Mouse (Mus musculus) megakaryocyte, embryonic 14.5 days (primary cell): ENCODE measurements around the gene Cldn14. TPM values are rescaled to one million over a fixed set of nuclear protein-coding genes. Genes with fewer than 3 reads are reported as not detected.

ENCODE experiments used
- H3K27me3 ChIP-seq: replicated peaks from 2 replicates; pipeline ENCODE3; 2012; ENCODE audit warnings: inconsistent platforms
- H3K36me3 ChIP-seq: replicated peaks from 2 replicates; pipeline ENCODE3; 2012; ENCODE audit warnings: low read length, inconsistent platforms, mixed read lengths
- H3K4me1 ChIP-seq: 2 replicates; pipeline ENCODE4 v1.6.1; 2012; ENCODE audit warnings: inconsistent platforms
- H3K4me3 ChIP-seq: replicated peaks from 2 replicates; pipeline ENCODE3; 2012; ENCODE audit warnings: moderate library complexity, mild to moderate bottlenecking, inconsistent platforms
- H3K9me3 ChIP-seq: 2 replicates; pipeline ENCODE4 v1.6.1; 2012; ENCODE audit warnings: inconsistent platforms
- FLI1 ChIP-seq: IDR thresholded peaks from 2 replicates; pipeline ENCODE4 v1.6.1; 2012; ENCODE audit warnings: low read length, inconsistent platforms, mixed read lengths
- GATA1 ChIP-seq: IDR thresholded peaks from 3 replicates; pipeline ENCODE4 v1.6.1; 2012; ENCODE audit warnings: mixed read lengths, low read length, inconsistent platforms, borderline replicate concordance
- polyA plus RNA-seq: library from polyadenylated mRNA; stranded (reverse); fragments of >175 nt; gene quantifications from 2 replicates; pipeline ENCODE4 v1.2.3, GENCODE M21; 2012; ENCODE audit warnings: low replicate concordance; ENCODE audit not compliant: insufficient read depth

Gene Cldn14
- polyA plus RNA-seq, 1 experiment = not detected

GRCm38 (mm10) chr16:93919189-93919588, 89.4 kb downstream of the Cldn14 start:
- peaks cover 31% of the 10 kb centered on the region for H3K27me3 ChIP-seq
- H3K36me3 ChIP-seq = no peaks in the 10 kb centered on the region
- peaks cover 4% of the 10 kb centered on the region; the same call in 1 of the 2 replicates for H3K9me3 ChIP-seq
- TF ChIP-seq GATA1 = no peak
- H3K4me3 ChIP-seq = no peak overlapping the region
- H3K4me1 ChIP-seq = peaks cover 21% of the 10 kb centered on the region

GRCm38 (mm10) chr16:93918679-93919060, 90.0 kb downstream of the Cldn14 start:
- TF ChIP-seq GATA1 (no peak), FLI1 (no peak)
- Histone ChIP-seq H3K4me1 (peaks cover 22% of the 10 kb centered on the region), H3K4me3 (peak overlapping the region; percentile 83), H3K9me3 (peaks cover 4% of the 10 kb centered on the region; the same call in 1 of the 2 replicates), H3K27me3 (peaks cover 29% of the 10 kb centered on the region), H3K36me3 (no peaks in the 10 kb centered on the region)

DNA sequence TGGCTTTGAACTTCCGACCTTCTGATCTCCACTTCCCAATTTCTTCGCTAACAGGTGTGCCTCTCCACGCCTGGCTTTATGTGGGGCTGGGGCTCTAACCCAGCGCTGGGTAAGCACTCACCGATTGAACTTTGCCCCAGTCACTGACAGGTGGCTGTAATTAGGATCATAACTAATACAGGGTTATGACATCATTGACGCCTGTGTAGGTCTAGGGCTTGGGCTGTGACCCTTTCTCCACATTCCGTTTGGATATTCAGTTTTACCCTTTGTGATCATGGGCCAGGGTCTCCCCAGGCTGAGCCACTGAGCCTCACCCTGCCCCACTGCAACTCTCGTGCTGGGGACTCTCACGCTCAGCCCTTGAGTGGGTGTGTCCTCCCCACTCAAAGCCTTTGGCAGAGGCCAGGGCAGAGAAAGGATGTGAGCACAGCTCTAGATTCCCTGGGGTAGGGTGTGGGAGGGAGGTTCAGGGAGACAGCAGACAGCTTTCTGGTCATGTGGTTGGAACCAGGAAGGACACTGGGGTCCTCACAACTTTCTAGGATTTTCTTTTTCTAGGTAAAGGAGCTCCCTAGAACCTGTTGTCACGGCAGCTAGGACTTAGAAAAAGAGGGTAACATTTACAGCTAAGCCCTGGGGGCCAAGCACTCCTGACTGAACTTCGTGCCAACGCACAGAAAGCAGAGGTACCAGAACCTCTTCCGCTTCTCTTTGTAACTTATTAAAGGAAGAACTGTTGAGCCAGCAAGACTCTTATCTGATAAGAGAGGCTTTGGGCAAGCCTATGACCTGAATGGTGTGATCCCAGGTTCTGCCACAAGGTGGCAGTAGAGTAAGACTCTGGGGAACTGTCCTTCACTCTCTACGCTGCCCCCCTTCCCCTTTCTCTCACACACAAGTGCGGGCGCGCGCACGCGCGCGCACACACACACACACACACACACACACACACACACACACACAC, 90.6 kb downstream of the Cldn14 start:
- Histone ChIP-seq H3K4me1 (peaks cover 22% of the 10 kb centered on the region), H3K36me3 (no peaks in the 10 kb centered on the region), H3K27me3 (peaks cover 29% of the 10 kb centered on the region), H3K9me3 (peaks cover 4% of the 10 kb centered on the region; the same call in 1 of the 2 replicates), H3K4me3 (peak overlapping the region; percentile 83)
- TF ChIP-seq GATA1 (peak; percentile 73; the same call in 1 of the 3 replicates), FLI1 (no peak)

DNA sequence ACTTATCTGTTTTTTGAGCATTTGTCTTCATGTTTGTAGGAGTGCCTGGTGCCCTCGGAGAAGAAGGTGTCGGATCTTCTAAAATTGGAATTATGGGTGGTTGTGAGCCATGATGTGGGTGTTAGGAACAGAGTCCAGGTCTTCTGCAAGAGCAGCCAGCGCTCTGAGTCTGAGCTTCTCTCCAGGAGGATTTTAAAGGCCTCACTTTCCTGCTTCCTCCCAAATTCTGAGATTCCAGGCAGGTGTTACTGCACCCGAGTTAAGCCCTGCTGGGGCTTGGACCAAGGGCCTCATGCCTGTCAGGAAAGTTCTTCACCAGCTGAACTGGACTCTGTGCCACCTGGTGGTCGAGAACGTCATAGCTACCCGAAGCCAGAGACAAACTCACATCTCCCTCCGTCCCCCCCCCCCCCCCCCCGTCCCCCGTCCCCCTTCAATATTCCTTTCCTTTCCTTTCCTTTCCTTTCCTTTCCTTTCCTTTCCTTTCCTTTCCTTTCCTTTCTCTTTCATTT, 93.2 kb downstream of the Cldn14 start:
- H3K9me3 ChIP-seq = peaks cover 4% of the 10 kb centered on the region; the same call in 1 of the 2 replicates
- peaks cover 17% of the 10 kb centered on the region for H3K4me1 ChIP-seq
- no peak overlapping the region for H3K4me3 ChIP-seq
- TF ChIP-seq FLI1 (no peak), GATA1 (no peak)
- no peaks in the 10 kb centered on the region for H3K36me3 ChIP-seq
- peaks cover 31% of the 10 kb centered on the region for H3K27me3 ChIP-seq

DNA sequence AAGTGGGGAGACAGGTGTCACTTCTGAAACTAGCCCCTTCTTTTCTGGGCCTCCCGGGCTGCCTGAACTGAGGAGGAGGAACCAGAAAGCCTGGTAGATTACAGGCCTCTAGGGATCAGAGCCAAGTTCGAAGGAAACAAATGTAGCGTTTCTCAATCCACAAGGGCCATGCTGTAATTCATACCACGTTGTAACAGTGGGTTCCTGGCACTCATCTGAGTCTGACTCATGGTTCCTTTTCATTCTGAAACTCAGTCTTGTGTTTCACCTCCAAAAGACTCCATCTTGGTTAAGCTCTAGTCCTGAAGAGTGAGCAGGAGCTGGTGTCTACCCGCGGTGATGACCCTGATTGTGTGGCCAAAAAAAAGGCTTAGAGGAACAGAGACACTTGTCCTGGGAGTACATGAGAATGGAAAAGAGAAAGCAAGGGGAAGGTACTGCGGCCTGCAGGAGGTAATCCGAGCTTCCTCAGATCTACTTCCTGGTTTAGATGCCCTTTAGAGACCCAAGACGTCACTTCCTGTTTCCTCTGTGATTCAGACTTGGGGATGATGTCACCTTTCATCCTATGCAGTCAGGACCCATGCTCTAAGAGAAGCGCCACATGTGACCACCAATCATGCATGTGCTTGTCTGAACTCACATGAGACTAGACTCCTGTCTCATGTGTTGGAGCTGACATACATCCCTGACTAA, 94.6 kb downstream of the Cldn14 start:
- TF ChIP-seq GATA1 (no peak), FLI1 (no peak)
- Histone ChIP-seq H3K4me1 (peaks cover 15% of the 10 kb centered on the region), H3K27me3 (peaks cover 19% of the 10 kb centered on the region), H3K36me3 (no peaks in the 10 kb centered on the region), H3K9me3 (peaks cover 4% of the 10 kb centered on the region; the same call in 1 of the 2 replicates), H3K4me3 (no peak overlapping the region)

GRCm38 (mm10) chr16:93912808-93913207, 95.8 kb downstream of the Cldn14 start:
- Histone ChIP-seq H3K4me1 (peaks cover 4% of the 10 kb centered on the region), H3K27me3 (peaks cover 15% of the 10 kb centered on the region), H3K4me3 (no peak overlapping the region), H3K36me3 (no peaks in the 10 kb centered on the region), H3K9me3 (peaks cover 4% of the 10 kb centered on the region; the same call in 1 of the 2 replicates)
- no peak for TF ChIP-seq FLI1
- TF ChIP-seq GATA1 = no peak

GRCm38 (mm10) chr16:93912158-93912557, 96.5 kb downstream of the Cldn14 start:
- TF ChIP-seq FLI1 (no peak), GATA1 (no peak)
- H3K4me3 ChIP-seq = no peak overlapping the region
- H3K27me3 ChIP-seq = peaks cover 11% of the 10 kb centered on the region
- peaks cover 3% of the 10 kb centered on the region for H3K36me3 ChIP-seq
- peaks cover 4% of the 10 kb centered on the region; the same call in 1 of the 2 replicates for H3K9me3 ChIP-seq
- peaks cover 3% of the 10 kb centered on the region; the same call in 1 of the 2 replicates for H3K4me1 ChIP-seq

DNA sequence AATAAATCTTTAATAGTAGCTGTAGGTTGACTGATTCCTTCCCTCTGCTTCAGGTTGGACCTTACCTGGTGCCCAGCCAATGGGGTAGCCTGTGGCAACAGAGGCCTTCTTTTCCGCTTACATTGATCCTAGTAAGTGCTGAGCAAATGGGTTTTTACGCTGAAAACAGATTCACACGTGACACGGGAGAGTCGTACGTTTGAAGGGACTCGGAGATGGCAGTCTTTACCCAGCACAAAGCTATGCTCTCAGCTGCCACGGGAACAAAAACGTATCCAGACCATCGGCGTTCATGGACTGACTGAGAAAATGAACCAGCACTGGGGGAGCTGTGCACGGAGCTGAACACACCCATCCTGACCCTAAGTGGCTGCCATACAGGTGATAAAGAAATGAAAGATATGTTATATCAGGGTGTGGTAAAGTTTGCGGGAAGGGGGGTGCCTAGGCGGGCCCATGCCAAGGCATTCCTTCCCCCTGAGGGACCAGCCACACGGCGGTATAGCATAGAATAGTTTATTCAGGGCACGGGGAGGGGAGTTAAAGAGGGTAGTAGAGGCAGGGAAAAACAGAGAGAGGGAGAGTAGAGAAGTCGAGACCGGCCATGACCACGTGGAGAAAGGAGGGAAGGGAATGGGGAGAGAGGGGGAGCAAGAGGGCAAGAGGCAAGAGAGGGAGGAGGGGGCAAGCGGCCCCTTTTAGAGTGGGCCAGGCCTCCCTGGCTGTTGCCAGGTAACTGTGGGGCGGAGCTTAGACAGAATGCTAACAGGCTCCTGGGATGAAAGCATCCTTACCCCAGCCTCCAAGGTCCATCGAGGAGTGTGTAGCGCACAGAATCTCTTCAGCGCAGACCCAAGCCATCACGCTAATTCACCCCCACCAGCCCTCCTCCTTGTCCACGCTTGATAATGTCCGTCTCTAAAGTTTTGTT, 97.6 kb downstream of the Cldn14 start:
- H3K9me3 ChIP-seq = no peaks in the 10 kb centered on the region
- peaks cover 11% of the 10 kb centered on the region for H3K27me3 ChIP-seq
- TF ChIP-seq FLI1 (no peak), GATA1 (no peak)
- H3K4me3 ChIP-seq = no peak overlapping the region
- H3K4me1 ChIP-seq = peaks cover 3% of the 10 kb centered on the region; the same call in 1 of the 2 replicates
- H3K36me3 ChIP-seq = peaks cover 14% of the 10 kb centered on the region

DNA sequence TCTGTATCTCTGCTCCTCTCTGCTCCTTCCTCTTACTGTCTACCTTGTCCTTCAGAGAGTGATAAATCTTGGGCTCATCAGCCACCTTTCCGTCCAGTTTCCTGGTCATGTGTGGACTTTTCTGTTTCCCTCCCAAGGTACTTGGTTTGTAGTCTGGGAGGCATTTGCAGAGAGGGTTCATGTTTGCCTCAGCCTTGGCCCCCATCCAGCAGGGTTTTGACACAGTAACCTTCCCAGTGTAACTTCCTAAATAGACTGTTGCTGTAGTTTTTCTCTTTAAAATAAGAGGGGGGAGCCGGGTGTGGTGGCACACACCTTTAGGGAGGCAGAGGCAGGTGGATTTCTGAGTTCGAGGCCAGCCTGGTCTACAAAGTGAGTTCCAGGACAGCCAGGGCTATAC, 98.7 kb downstream of the Cldn14 start:
- H3K4me3 ChIP-seq = no peak overlapping the region
- no peaks in the 10 kb centered on the region for H3K9me3 ChIP-seq
- no peak for TF ChIP-seq GATA1
- TF ChIP-seq FLI1 = no peak
- peaks cover 3% of the 10 kb centered on the region; the same call in 1 of the 2 replicates for H3K4me1 ChIP-seq
- peaks cover 11% of the 10 kb centered on the region for H3K27me3 ChIP-seq
- peaks cover 23% of the 10 kb centered on the region for H3K36me3 ChIP-seq
